Comparison of ENCODE assay signal across 46 mouse cellular contexts in the genomic region with DNA sequence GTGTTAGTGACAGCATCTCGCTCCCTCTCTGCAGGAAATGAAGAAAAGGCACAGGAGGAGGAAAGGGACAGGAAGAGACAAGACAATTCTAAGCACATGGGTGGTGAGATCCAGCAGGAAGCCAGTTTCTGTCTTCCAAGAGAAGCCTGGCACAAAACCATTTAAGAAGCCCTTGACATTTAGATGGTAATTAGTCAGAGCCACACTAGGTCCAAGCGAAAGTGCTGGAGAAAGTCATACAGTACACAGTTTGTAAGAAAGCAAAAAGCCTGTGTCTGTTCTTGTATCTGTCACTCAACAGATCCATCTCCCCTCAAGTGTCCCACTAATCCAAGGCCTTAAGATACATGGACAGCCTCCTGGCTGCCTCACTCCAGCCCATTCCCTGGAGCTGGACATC. TPM values are rescaled to one million over a fixed set of nuclear protein-coding genes. Genes with fewer than 3 reads are reported as not detected.
"Had no signal": no experiment of that assay in that cellular context is flagged by ENCODE, and none has a peak within 500 bp of the region (broad histone marks: within the 10 kb centered on the region; RNA-seq: fewer than 3 reads in every experiment).

No protein-coding gene starts in this region.

- H3K4me3 ChIP-seq: limb, embryonic 10.5 days; limb, embryonic 12.5 days; limb, embryonic 13.5 days; limb, embryonic 15.5 days; liver, embryonic 12.5 days; liver, embryonic 13.5 days; liver, embryonic 15.5 days; lung, embryonic 15.5 days; megakaryocyte, embryonic 14.5 days; midbrain, embryonic 10.5 days; midbrain, embryonic 12.5 days; midbrain, embryonic 13.5 days; midbrain, embryonic 15.5 days; myocyte; neural tube, embryonic 12.5 days had no signal

- DNase-seq: left cerebral cortex, postnatal 4 days; liver; liver, embryonic 13.5 days; liver, postnatal 0 days; lung, adult 18-20 months; lung, adult 2 months; lung, embryonic 14.5 days; lung, postnatal 10 days; lung, postnatal 14 days; lung, postnatal 36 days; lung, postnatal 4 days; midbrain, embryonic 14.5 days had no signal

- H3K27ac ChIP-seq: limb, embryonic 10.5 days; limb, embryonic 12.5 days; limb, embryonic 13.5 days; limb, embryonic 15.5 days; liver, embryonic 12.5 days; liver, embryonic 13.5 days; liver, embryonic 14.5 days; liver, embryonic 15.5 days; lung, embryonic 15.5 days; macrophage; midbrain, embryonic 10.5 days; midbrain, embryonic 12.5 days; midbrain, embryonic 13.5 days; midbrain, embryonic 15.5 days; neural tube, embryonic 12.5 days had no signal

RNA-seq across cellular contexts. Expression of gene Dlg5, which starts 3.7 kb away (rescaled TPM):
- total RNA-seq: megakaryocyte progenitor cell, adult 5-6 weeks had no signal

RNA-seq across cellular contexts. Expression of gene E330034G19Rik, which starts 51.0 kb away (rescaled TPM):
- total RNA-seq: left cerebral cortex, postnatal 10 days; left cerebral cortex, postnatal 25 days; left cerebral cortex, postnatal 36 days; left cerebral cortex, postnatal 4 days; liver, adult 2 months; megakaryocyte progenitor cell, adult 5-6 weeks; megakaryocyte, adult 5-6 weeks; megakaryocyte-erythroid progenitor cell, adult 5-6 weeks; midbrain, postnatal 0 days; monocyte, adult 5-6 weeks had no signal
- polyA plus RNA-seq: limb, embryonic 10.5 days; limb, embryonic 11.5 days; limb, embryonic 12.5 days; limb, embryonic 14.5 days; limb, embryonic 15.5 days; liver, adult 2 months; liver, embryonic 11.5 days; liver, embryonic 12.5 days; liver, embryonic 13.5 days; liver, embryonic 14.5 days; liver, embryonic 15.5 days; liver, embryonic 16.5 days; liver, postnatal 0 days; lung, adult 2 months; lung, embryonic 14.5 days; lung, embryonic 15.5 days; lung, embryonic 16.5 days; lung, postnatal 0 days; macrophage; midbrain, embryonic 10.5 days; midbrain, embryonic 11.5 days; midbrain, embryonic 12.5 days; midbrain, embryonic 13.5 days; midbrain, embryonic 14.5 days; midbrain, embryonic 15.5 days; midbrain, embryonic 16.5 days; myocyte; neural tube, embryonic 11.5 days; neural tube, embryonic 12.5 days had no signal
